Mouse (Mus musculus) heart, postnatal 14 days (tissue): ENCODE results near the gene Anks1b. TPM values are rescaled to one million over a fixed set of nuclear protein-coding genes. Genes with fewer than 3 reads are reported as not detected.

Experiments used
- DNase-seq, 2 experiments: peaks; one replicate each; pipeline ENCODE4 v3.0.0; 2021 to 2022
- intact Hi-C: fragments of 180-260 bp; cut with DNase I; formaldehyde crosslinking; loops from one replicate; pipeline ENCODE4 v1.15.1; 2025
- total RNA-seq, 2 experiments: library from RNA; stranded (reverse); gene quantifications; 2 replicates each; pipeline ENCODE4 v1.2.3; 2021

The Anks1b gene
- total RNA-seq, 2 experiments from 2014 or later: 0.41 to 0.49 TPM

DNA sequence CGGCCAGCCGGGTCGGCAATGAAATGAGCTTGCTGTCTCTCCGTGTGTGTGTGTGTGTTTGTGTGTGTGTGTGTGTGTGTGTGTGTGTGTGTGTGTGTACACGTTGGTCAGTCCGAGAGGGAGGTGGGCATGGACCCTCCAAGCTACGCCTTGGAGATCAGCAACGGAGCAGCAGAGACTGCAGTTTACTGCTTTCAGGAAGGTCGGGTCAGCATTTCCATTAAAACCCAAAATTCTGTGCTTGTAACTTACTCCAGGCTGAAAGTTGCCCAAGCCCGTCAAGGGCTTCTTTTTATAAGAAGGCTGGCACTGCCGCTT lies 956.9 kb downstream of the Anks1b start:
- intact Hi-C loops: no loop called here

DNA sequence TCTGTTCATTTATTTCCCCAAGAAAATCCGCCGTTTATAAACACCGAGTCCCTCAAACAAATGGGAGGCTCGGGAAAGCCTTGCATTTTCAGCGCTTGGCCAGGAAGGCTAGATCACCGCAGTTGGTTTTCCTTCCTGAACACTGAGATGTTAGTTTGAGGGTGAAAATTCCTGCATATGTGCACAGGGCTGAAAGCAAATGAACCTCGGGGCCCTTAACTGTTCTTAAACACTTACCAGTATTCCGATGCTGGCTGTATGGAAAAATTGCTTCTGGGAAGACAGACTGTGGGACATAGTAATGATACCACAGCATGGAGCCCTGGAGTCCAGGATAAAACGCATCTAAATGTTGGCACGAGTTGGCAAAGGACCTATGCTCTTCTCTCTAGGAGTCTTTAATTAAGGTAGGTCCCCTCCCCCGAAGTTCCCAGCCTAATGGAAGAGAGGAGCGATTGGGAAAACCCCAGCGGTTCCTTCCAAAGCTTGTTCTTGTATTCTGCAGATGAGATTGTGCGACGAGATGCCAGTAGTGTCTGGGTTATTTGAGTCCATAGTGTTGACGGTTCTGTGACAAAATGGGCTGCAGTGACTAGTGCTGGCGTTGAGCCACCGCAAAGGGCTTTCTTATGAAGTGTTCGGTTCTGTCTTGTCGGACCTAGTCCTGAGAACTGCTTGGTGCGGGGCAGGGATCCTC lies 957.4 kb downstream of the Anks1b start:
- intact Hi-C loops: no loop called here
- DNase-seq: no peak

More for the DNA sequence above, 956.9 kb downstream of the Anks1b start:
- no peak for DNase-seq

- intact Hi-C loops: no loop called here
Observed at GRCm38 (mm10) chr10:90831288-90831626, 957.9 kb downstream of the Anks1b start.

DNA sequence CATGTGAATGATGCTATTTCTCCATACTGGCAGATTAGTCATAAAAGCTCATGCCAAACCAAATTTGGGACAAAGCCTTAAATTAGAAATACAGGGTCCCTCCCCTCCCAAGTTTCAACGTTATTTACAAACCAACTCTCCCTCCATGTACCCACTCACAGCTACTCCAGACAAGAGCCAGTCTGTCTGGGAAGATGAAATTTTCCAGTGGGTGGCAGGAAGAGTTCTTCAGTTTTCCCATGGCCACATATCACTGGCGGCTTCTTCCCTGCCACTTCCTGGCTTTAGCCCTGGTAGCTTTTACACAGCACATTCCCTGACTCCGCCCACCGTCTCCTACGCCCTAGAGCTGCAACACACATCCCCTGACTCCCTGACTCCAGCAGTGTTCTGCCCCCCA lies 961.0 kb downstream of the Anks1b start:
- no peak for DNase-seq
- intact Hi-C loops: no loop called here

More at GRCm38 (mm10) chr10:90831288-90831626, 957.9 kb downstream of the Anks1b start:
- no peak for DNase-seq

DNA sequence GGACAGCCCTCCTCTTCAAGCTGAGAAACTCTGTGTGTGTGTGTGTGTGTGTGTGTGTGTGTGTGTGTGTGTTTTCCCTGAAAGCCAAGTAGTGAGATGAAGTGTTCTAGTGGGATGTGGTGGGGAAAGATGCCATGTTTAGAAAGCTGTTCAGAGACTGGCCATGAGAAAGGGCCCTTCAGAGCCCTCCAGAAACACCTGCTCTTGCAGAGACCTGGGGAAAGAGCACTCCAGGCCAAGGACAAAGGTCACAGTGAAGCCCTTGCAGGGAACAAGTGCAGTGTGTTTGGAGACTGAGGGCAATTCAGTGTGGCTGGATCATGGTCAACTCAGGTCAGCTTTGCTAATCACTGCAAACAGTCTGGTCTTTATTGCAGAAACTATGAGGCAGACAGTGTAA lies 961.9 kb downstream of the Anks1b start:
- no peak for DNase-seq
- intact Hi-C loops: no loop called here

GRCm38 (mm10) chr10:90839611-90840335 lies 966.5 kb downstream of the Anks1b start:
- no peak for DNase-seq
- intact Hi-C loops: no loop called here

DNA sequence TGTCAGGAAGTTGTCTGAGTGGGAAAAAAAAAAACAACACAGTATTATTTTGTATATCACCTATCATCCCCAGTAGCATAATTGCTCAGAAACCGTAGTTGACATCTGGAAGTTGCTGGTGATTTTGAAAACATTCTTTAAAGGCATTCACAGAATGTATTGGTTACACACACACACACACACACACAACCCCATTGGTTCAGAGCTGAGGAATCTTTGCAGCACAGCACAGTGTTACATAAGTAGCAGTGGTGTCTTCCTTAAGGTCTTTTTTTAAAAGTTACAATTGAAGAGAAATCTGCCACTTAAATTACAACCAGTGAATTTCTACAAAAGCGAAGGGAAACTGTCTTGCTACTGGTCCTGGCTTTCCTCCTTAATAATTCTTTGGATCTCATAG lies 969.1 kb downstream of the Anks1b start:
- intact Hi-C loops: no loop called here
- no peak for DNase-seq

DNA sequence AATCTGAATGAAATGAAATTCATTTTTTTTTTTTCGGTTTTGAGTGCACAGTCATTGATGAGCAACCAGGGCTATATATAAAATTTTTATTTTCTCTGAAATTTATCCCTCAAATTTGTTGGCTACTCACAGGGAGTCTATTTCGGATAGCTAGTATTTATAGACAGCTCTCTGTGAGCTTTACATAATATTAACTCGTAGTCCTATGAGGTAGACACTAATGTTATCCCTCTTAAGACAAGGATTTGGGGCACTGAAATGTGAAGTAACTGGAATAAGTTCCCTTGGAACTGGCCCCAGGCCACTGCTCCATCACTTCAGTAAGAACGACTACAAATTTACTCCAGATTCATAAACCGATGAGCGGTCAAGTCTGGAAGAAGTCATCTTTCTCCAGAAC lies 977.8 kb downstream of the Anks1b start:
- intact Hi-C loops: no loop called here
- no peak for DNase-seq

DNA sequence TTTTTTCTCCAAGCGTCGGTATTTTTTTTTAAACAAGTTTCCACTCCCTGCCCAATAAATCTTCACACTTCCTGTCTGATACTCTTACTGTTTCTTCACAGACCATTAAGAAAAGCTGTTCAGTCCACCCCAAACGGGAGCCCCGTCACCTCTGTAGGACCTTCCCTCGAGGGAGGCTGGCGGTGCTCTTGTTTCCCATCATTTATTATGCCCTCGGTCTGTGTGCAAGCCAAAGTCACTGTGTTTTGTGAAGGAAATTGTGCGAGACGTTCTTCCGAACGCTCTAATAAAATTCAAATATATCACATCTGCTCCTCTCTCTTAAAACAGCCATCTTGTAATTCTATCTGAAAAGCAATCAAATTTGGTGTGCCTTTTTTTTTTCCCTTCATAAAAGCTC lies 978.7 kb downstream of the Anks1b start:
- no peak for DNase-seq
- intact Hi-C loops: no loop called here

GRCm38 (mm10) chr10:90852432-90852831 lies 979.1 kb downstream of the Anks1b start:
- intact Hi-C loops: no loop called here
- DNase-seq: no peak

DNA sequence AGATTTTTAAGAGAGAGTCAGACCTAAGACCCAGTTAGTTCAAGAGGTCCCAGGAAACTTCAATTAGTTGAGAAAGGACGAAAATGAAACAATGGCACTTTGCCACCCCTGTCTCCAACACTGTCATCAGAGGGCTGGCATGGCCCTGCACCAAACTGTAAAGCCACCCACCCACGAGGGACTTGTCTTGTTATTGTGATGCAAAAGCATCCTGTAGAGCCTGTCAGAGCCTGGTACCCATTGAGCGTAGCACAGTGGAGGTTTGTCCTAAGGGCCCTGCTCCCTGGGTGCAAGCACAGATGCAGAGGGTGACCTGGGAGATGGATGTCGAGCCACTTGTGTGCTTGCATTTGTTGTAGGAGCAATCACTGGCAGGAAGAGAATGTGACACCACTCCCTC lies 983.4 kb downstream of the Anks1b start:
- no peak for DNase-seq
- intact Hi-C loops: no loop called here

DNA sequence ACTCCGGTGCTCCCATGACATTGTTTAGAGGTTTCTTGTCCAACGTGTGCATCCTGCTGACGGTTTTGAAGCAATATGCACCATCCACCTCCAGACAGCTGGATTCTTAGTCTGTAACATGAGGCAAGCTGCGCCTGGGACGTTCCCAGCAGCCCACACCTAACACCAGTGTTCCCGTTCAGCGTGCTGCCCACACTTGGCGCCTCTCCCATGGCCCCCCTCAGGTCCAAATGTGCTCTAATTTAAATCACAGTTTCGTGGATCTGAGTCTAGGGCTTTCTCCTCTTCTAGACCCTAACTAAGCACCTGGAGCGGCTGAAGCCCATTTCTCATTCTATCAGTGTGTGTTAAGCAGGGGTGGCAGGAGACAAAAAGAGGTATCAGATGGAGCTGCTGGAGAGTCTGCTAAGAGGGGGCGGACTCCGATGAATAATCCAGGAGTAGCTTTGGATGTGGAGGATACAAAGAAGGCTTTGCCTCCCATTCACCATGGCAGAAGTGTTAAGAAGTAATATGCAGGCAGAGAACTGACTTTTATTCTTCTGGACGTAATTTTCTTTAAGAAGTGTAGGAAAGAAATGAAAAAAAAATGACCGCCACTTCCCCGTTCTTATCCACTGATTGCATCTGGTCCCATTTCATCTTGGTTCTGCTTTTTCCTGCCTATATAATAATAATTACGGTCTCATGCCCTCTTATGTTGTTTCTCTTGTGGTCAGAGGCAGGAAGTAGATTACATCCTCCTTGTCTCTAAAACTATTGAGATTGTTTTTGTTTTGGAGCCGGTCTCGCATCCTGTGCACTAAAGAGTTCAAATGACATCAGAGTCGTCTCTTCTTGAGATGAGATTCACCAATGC lies 986.6 kb downstream of the Anks1b start:
- intact Hi-C loops: no loop called here
- no peak for DNase-seq

DNA sequence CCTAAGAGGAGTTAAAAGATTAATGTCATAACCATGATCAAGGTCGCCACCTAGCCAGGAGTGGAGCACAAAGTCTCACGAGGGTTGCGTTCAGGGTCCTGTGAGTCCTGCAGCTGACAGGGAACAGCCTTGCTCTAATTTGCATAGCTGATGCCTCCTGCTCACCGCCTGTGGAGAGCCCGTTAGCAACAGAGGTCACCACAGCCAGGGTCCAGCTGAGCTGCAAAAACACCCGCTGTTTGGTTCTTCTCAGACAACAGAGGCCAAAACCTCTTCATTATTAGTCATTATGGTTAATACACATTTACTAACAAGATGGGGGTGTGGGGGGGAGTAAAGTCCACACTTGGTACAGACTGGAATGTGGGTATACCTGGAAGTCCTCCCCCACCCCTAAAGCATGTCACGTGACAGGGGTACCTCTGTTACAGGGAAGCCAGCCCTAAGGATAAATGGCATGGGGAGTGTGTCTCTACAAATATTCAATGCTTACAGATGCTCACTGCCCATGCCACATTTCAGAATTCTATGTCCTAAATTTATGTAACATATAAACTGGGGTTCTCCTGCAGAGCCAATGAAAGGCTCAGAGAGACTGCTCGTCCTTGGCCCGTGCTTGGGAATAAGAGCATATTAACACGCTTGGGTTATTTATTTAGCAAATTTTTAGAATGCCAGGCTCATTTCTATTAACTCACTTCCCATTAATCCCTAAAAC lies 990.7 kb downstream of the Anks1b start:
- DNase-seq: no peak
- intact Hi-C loops: no loop called here

DNA sequence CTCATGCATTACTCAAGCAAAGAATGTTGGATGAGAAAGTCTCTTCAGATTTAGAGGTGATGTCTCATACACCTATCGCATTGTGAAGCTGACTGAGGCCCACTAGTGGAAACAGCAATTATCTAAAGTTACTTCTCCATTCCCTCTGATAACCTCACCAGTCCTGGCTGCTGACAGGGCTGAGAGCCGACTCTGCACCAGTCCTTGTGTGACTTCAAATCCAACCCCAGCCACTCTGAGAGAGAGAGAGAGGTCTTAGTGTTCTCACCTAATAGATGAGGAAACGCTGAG lies 991.2 kb downstream of the Anks1b start:
- intact Hi-C loops: no loop called here
- DNase-seq: no peak

- intact Hi-C loops: no loop called here
- DNase-seq: no peak
Observed at GRCm38 (mm10) chr10:90873204-90873603, 999.9 kb downstream of the Anks1b start.

- no peak for DNase-seq
- intact Hi-C loops: no loop called here
Observed at GRCm38 (mm10) chr10:90874166-90874565, 1000.9 kb downstream of the Anks1b start.

DNA sequence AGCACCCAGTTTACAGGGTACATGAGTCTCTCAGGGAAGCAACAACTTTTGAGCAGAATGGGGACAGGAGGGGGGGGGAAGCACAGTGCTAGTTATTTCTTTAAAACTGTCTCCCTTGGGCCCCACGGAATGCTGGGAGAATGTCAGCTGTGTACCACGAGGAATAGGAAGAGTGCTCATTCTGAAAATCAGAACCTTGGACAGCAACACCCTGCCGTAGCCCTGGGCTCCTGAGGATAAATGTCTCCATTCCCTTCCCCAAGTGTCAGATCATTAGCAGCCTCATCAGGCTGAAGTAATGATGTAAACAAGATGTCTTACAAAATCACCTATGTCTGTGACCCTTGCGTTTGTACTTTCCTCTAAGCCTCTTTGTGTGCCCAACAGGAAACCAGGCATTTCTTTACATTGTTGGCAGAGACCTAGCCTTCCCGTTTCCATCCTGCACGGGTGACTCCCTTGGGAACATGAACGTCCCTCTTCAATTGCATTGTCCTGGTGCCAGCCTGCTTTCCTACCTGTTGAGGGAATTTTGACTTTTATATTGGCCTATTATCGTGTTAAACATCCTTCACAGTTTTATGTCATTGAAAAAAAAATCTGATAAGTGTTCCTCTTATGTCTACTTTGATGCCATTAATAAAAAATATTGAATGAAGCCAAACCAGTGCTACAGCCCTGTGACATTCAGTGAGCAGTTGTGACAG lies 1007.7 kb downstream of the Anks1b start:
- peak; percentile 10 to 37 for DNase-seq
- intact Hi-C loops: no loop called here

- no peak for DNase-seq
- intact Hi-C loops: no loop called here
Observed at GRCm38 (mm10) chr10:90889566-90889965, 1016.3 kb downstream of the Anks1b start.

- DNase-seq: no peak
- intact Hi-C loops: no loop called here
Observed at GRCm38 (mm10) chr10:90892728-90893127, 1019.4 kb downstream of the Anks1b start.

GRCm38 (mm10) chr10:90897894-90898293 lies 1024.6 kb downstream of the Anks1b start:
- intact Hi-C loops: no loop called here
- peak; percentile 4 to 6 for DNase-seq
